Mouse (Mus musculus) embryonic fibroblast, embryonic 13.5 days (primary cell): ENCODE measurements around the gene Aqp9.

Source experiments
- CTCF ChIP-seq: IDR thresholded peaks from 2 replicates; pipeline ENCODE4 v1.5.1; 2011; ENCODE audit warnings: mild to moderate bottlenecking, control low read depth, low read length, moderate library complexity, borderline replicate concordance; ENCODE audit not compliant: insufficient read depth
- POLR2A ChIP-seq: IDR thresholded peaks from 2 replicates; pipeline ENCODE4 v1.6.1; 2011; ENCODE audit warnings: low read depth, mild to moderate bottlenecking, control low read depth, low read length, moderate library complexity

DNA sequence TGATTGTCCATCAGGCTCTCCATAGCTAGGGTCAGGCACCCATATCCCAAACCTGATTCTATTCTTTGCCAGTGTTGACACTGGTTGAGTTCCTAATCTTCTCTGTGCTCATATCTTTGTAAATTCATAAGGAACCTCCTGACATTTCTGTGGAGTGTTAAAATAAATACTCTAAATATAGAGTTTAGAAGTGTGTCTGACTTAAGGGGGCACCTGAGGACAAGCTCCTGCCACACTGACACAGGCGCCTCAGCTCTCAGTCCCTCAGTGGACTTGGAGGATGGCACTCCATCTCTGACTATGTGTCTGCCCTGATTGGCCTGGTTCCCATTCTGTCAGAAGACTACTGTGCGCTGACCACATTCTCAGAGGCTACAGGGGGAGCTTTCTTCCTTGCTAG, 97.9 kb downstream of the Aqp9 start:
- TF ChIP-seq POLR2A (no peak), CTCF (no peak)
